Mouse (Mus musculus): ENCODE measurements around the gene Phip.

GRCm38 (mm10) chr9:82877078-82877477 lies 98.2 kb downstream of the Phip start:
- TF ChIP-seq TAL1 (IDR thresholded peaks at IDR 0.05; ENCODE audit: low read length) (no peak), GATA1 (IDR thresholded peaks at IDR 0.05; ENCODE audit: low read length) (no peak)

Data from erythroblast, embryonic 14.5 days (primary cell).